Mouse (Mus musculus) forelimb bud, embryonic 11.5 days (tissue): ENCODE measurements around the gene Syt9.
A peak's percentile ranks its signal among the peaks of the same experiment; 100 is the strongest.
"Not testable (repeated sequence)": the region's sequence is repeated elsewhere in the genome, so short reads cannot be mapped to it uniquely, and the experiment has no call there.

Source experiments
- DNase-seq: peaks from one replicate; pipeline ENCODE4 v3.0.0-alpha.2; 2012; ENCODE audit warnings: low read depth, low spot score

Syt9 gene

GRCm38 (mm10) chr7:107461167-107461566 is 90.6 kb downstream of the Syt9 start:
- no peak for DNase-seq

- no peak for DNase-seq
Measured at GRCm38 (mm10) chr7:107461699-107462440, 91.3 kb downstream of the Syt9 start.

- no peak for DNase-seq
Measured at GRCm38 (mm10) chr7:107462962-107463361, 92.4 kb downstream of the Syt9 start.

- DNase-seq: no peak
Measured at GRCm38 (mm10) chr7:107465081-107465480, 94.6 kb downstream of the Syt9 start.

GRCm38 (mm10) chr7:107478979-107479965 is 108.7 kb downstream of the Syt9 start:
- DNase-seq: no peak

- DNase-seq: not testable (repeated sequence)
Measured at GRCm38 (mm10) chr7:107485709-107486108, 115.2 kb downstream of the Syt9 start.

GRCm38 (mm10) chr7:107495428-107495827 is 124.9 kb downstream of the Syt9 start:
- no peak for DNase-seq

GRCm38 (mm10) chr7:107496923-107497322 is 126.4 kb downstream of the Syt9 start:
- no peak for DNase-seq

GRCm38 (mm10) chr7:107500641-107501040 is 130.1 kb downstream of the Syt9 start:
- no peak for DNase-seq

GRCm38 (mm10) chr7:107504761-107505712 is 134.5 kb downstream of the Syt9 start:
- no peak for DNase-seq

- DNase-seq: no peak
Measured at GRCm38 (mm10) chr7:107507920-107508319, 137.4 kb downstream of the Syt9 start.

- no peak for DNase-seq
Measured at GRCm38 (mm10) chr7:107509740-107510139, 139.2 kb downstream of the Syt9 start.

- no peak for DNase-seq
Measured at GRCm38 (mm10) chr7:107516704-107517410, 146.3 kb downstream of the Syt9 start.

GRCm38 (mm10) chr7:107519256-107520025 is 148.9 kb downstream of the Syt9 start:
- DNase-seq: no peak

- no peak for DNase-seq
Measured at GRCm38 (mm10) chr7:107521411-107521810, 150.9 kb downstream of the Syt9 start.

GRCm38 (mm10) chr7:107526299-107526698 is 155.8 kb downstream of the Syt9 start:
- DNase-seq: peak; percentile 41

GRCm38 (mm10) chr7:107528169-107528772 is 157.7 kb downstream of the Syt9 start:
- DNase-seq: no peak

- DNase-seq: no peak
Measured at GRCm38 (mm10) chr7:107529364-107529763, 158.8 kb downstream of the Syt9 start.

GRCm38 (mm10) chr7:107535311-107535710 is 164.8 kb downstream of the Syt9 start:
- no peak for DNase-seq
